Mouse (Mus musculus) E14TG2a.4 (cell line): ENCODE data around the gene 4930522H14Rik.

Source experiments
- CTCF ChIP-seq: conservative IDR thresholded peaks from 2 replicates; pipeline ENCODE4 v1.5.1; 2014; ENCODE audit warnings: low read length
- NANOG ChIP-seq: IDR thresholded peaks from 2 replicates; pipeline ENCODE4 v1.6.1; 2014; ENCODE audit warnings: borderline replicate concordance, low read length, mixed read lengths

GRCm38 (mm10) chr4:109568959-109569358 is 37.9 kb upstream of the 4930522H14Rik start:
- no peak for TF ChIP-seq CTCF
- TF ChIP-seq NANOG: no peak
